ENCODE assay signal across 8 mouse cellular contexts in the genomic region with DNA sequence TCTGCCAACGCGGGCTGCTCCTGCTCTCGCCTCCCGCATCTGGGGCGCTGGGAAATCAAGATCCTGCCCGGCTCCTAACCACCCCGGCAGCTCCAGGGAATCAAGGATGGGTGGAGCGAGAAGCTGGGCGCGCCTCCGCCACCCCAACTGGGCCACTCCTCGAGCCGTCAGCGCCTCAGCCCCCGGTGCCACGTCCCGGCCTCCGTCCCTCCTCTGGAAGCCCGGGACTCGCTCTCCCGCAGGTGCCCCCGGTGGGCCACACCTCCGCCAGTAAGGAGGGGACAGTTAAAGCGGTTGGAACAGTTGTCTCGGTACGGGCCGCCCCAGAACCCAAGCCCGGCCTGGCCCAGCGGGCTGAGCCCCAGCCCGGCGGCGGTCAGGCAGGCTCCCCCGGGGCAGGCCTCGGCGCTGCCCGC. TPM values are rescaled to one million over a fixed set of nuclear protein-coding genes. Genes with fewer than 3 reads are reported as not detected.
DNase-seq lines count a peak whose midpoint lies in the region; ATAC-seq and TF ChIP-seq lines count a peak whose summit lies in the region.
"Had no signal": no experiment of that assay in that cellular context is flagged by ENCODE, and none has a peak within 500 bp of the region (broad histone marks: within the 10 kb centered on the region; RNA-seq: fewer than 3 reads in every experiment).

No protein-coding gene starts in this region.

- peaks cover 0 to 5% of the 10 kb centered on the region in 2 experiments; a peak in 1 of 4 replicates for H3K4me1 ChIP-seq in ES-E14 (ENCODE audit: control insufficient read depth in 2 of 2, insufficient read depth in 2 of 2, low read length in 2 of 2, poor library complexity in 1 of 2)
- H3K4me1 ChIP-seq in forebrain, embryonic 11.5 days (replicated peaks; ENCODE audit: control insufficient read depth, insufficient read depth, low read length): peaks cover 5% of the 10 kb centered on the region; the same call in 1 of the 2 replicates

- H3K27ac ChIP-seq in ES-E14 (ENCODE audit: insufficient read depth, low read depth, low read length, poor library complexity, severe bottlenecking): peak overlapping the region; percentile 82
- H3K27ac ChIP-seq in forebrain, embryonic 11.5 days (ENCODE audit: low read depth, low read length): peak overlapping the region; percentile 88
- H3K27ac ChIP-seq in left cerebral cortex, adult 2 months: peak overlapping the region; percentile 90
- H3K27ac ChIP-seq in macrophage: peak overlapping the region; percentile 66

- DNase-seq in ES-E14 (ENCODE audit: low read depth, low spot score): peak; percentile 33
- peak; percentile 92 for DNase-seq in adrenal gland, adult 2 months
- DNase-seq in forebrain, embryonic 11.5 days (ENCODE audit: low spot score): peak; percentile 79
- DNase-seq in heart, postnatal 10 days: peak; percentile 81 to 84
- peak; percentile 64 to 68 for DNase-seq in left cerebral cortex, adult 2 months (ENCODE audit: extremely low spot score in 1 of 2, low spot score in 2 of 2)
- DNase-seq in skeletal muscle tissue, adult 2 months (ENCODE audit: low read depth, low spot score): peak; percentile 70

- no peak for TF ChIP-seq CTCF in left cerebral cortex, adult 2 months (IDR thresholded peaks at IDR 0.05)

- in situ Hi-C loops in ES-E14 (cut with MboI; ENCODE audit: low sequenced_read_pairs in 2 of 2, unreplicated experiment in 2 of 2): no loop called here

- H3K36me3 ChIP-seq in ES-E14 (ENCODE audit: control insufficient read depth, insufficient read depth, low read length, poor library complexity, severe bottlenecking) (no peaks in the 10 kb centered on the region), macrophage (ENCODE audit: inconsistent target) (no peaks in the 10 kb centered on the region)
- no peaks in the 10 kb centered on the region for H3K36me3 ChIP-seq in forebrain, embryonic 11.5 days (ENCODE audit: control insufficient read depth, insufficient read depth, low read length)

- under 1% methylated on average over 35 of the region's 36 CpGs for WGBS in forebrain, embryonic 11.5 days
- WGBS in macrophage (ENCODE audit: missing documents): under 1% methylated on average over 36 of the region's 36 CpGs

- H3K9ac ChIP-seq in ES-E14 (ENCODE audit: insufficient read depth, low read depth, low read length, poor library complexity, severe bottlenecking): peak overlapping the region; percentile 90
- peak overlapping the region; percentile 87 for H3K9ac ChIP-seq in forebrain, embryonic 11.5 days (ENCODE audit: low read length)

- peak overlapping the region; percentile 91 for H3K4me3 ChIP-seq in ES-E14 (ENCODE audit: insufficient read depth in 1 of 2, low read depth in 1 of 2, low read length in 2 of 2, poor library complexity in 1 of 2, severe bottlenecking in 1 of 2)
- peak overlapping the region; percentile 92 for H3K4me3 ChIP-seq in forebrain, embryonic 11.5 days (ENCODE audit: low read depth, low read length)
- H3K4me3 ChIP-seq in left cerebral cortex, adult 2 months: peak overlapping the region; percentile 81
- H3K4me3 ChIP-seq in macrophage (ENCODE audit: inconsistent target): peak overlapping the region; percentile 84

- H3K79me2 ChIP-seq in macrophage (ENCODE audit: inconsistent target): peaks cover 50% of the 10 kb centered on the region

- no peaks in the 10 kb centered on the region for H3K27me3 ChIP-seq in forebrain, embryonic 11.5 days (ENCODE audit: control insufficient read depth, insufficient read depth, low read length)

- H3K4me2 ChIP-seq in forebrain, embryonic 11.5 days (ENCODE audit: low read depth, low read length, severe bottlenecking): peak overlapping the region; percentile 83

- no peak for ATAC-seq in forebrain, embryonic 11.5 days (replicated peaks; ENCODE audit: low FRiP score)

- H3K9me3 ChIP-seq in ES-E14 (ENCODE audit: control insufficient read depth, insufficient read depth, low read depth, low read length): no peaks in the 10 kb centered on the region
- no peaks in the 10 kb centered on the region for H3K9me3 ChIP-seq in forebrain, embryonic 11.5 days (ENCODE audit: control insufficient read depth, low read length)

- intact Hi-C loops in heart, postnatal 10 days (cut with DNase I): loop anchor here (2.0 kb wide), 1 partner anchor 20 kb away; no protein-coding TSS in a partner anchor
- intact Hi-C loops in left cerebral cortex, adult 2 months (cut with DNase I): loop anchor here (5.0 kb wide), 1 partner anchor 160 kb away; a partner anchor contains a TSS

TF ChIP-seq in ES-E14, 5 proteins besides CTCF, POLR2A, EP300 and RAD21:
- no peak for TF ChIP-seq CHD2 (IDR thresholded peaks at IDR 0.05; ENCODE audit: low read depth, low read length)
- TF ChIP-seq ZC3H11A (IDR thresholded peaks at IDR 0.05; ENCODE audit: borderline replicate concordance, low read depth, low read length): no peak
- TF ChIP-seq HCFC1 (IDR thresholded peaks at IDR 0.05; ENCODE audit: borderline replicate concordance, insufficient read depth, low read length): no peak
- no peak for TF ChIP-seq MAFK (IDR thresholded peaks at IDR 0.05; ENCODE audit: insufficient read depth, low read depth, low read length)
- no peak; the same call in 1 of the 2 replicates for TF ChIP-seq ZNF384 (IDR thresholded peaks at IDR 0.05; ENCODE audit: low read depth, low read length)

RNA-seq across cellular contexts. Expression of a gene that starts 19.2 kb away (rescaled TPM):
- 24.9 and 40.1 TPM in 2 replicates for total RNA-seq in ES-E14 (2012; rRNA removed)
- total RNA-seq in adrenal gland, adult 2 months (2021): 10 to 100 TPM; 60.6 to 98.0 TPM
- 156 and 186 TPM in 2 replicates for polyA plus RNA-seq in adrenal gland, adult 2 months (2012; rRNA removed)
- 46.9 and 51.2 TPM in 2 replicates for polyA plus RNA-seq in forebrain, embryonic 11.5 days (2014; fragmentation: Nextera tagmentation; extraction: Ambion mirVana)
- 10 to 100 TPM; 67.3 to 70.9 TPM for total RNA-seq in heart, postnatal 10 days (2021)
- 100 to 1,000 TPM; 108 to 115 TPM for total RNA-seq in left cerebral cortex, adult 2 months (2021)
- 100 to 1,000 TPM in 20 of 26 experiments, 10 to 100 TPM in 6; 82.6 to 322 (median 136) TPM for total RNA-seq in macrophage (2018; cell fraction: chromatin; rRNA removed)
- total RNA-seq in macrophage (2018; cell fraction: cytosol; rRNA removed): 100 to 1,000 TPM in 8 of 26 experiments, 10 to 100 TPM in 18; 56.9 to 134 (median 72.2) TPM
- 100 to 1,000 TPM in 15 of 26 experiments, 10 to 100 TPM in 11; 62.4 to 248 (median 110) TPM for total RNA-seq in macrophage (2018; cell fraction: nucleus; rRNA removed)
- 52.9 to 132 TPM (median 60.1 TPM) in 3 replicates for polyA plus RNA-seq in macrophage (2018)

RNA-seq across cellular contexts. Expression of a gene that starts 35.9 kb away (rescaled TPM):
- total RNA-seq in ES-E14 (2012; rRNA removed): 0.09 TPM in 1 of 2 replicates, not detected in the other
- under 1 TPM in 1 of 2 experiments, not detected in 1; 0.09 TPM for total RNA-seq in adrenal gland, adult 2 months (2021)
- polyA plus RNA-seq in adrenal gland, adult 2 months (2012; rRNA removed): 0.23 and 0.39 TPM in 2 replicates
- not detected in 2 replicates for polyA plus RNA-seq in forebrain, embryonic 11.5 days (2014; fragmentation: Nextera tagmentation; extraction: Ambion mirVana)
- under 1 TPM; 0.10 to 0.17 TPM for total RNA-seq in heart, postnatal 10 days (2021)
- not detected for total RNA-seq in left cerebral cortex, adult 2 months (2021)
- total RNA-seq in macrophage (2018; cell fraction: chromatin; rRNA removed): not detected
- not detected for total RNA-seq in macrophage (2018; cell fraction: cytosol; rRNA removed)
- not detected for total RNA-seq in macrophage (2018; cell fraction: nucleus; rRNA removed)
- not detected in 3 replicates for polyA plus RNA-seq in macrophage (2018)
- total RNA-seq: hematopoietic stem cell, adult 5-6 weeks had no signal

RNA-seq across cellular contexts. Expression of a gene that starts 48.9 kb away (rescaled TPM):
- 2,753 and 2,889 TPM in 2 replicates for total RNA-seq in ES-E14 (2012; rRNA removed)
- 1,000 to 10,000 TPM; 1,114 to 1,327 TPM for total RNA-seq in adrenal gland, adult 2 months (2021)
- 146 and 179 TPM in 2 replicates for polyA plus RNA-seq in adrenal gland, adult 2 months (2012; rRNA removed)
- polyA plus RNA-seq in forebrain, embryonic 11.5 days (2014; fragmentation: Nextera tagmentation; extraction: Ambion mirVana): 825 and 852 TPM in 2 replicates
- total RNA-seq in heart, postnatal 10 days (2021): 100 to 1,000 TPM; 777 to 828 TPM
- total RNA-seq in left cerebral cortex, adult 2 months (2021): 100 to 1,000 TPM; 727 to 749 TPM
- total RNA-seq in macrophage (2018; cell fraction: chromatin; rRNA removed): 100 to 1,000 TPM in 1 of 26 experiments, 10 to 100 TPM in 25; 26.0 to 302 (median 43.7) TPM
- total RNA-seq in macrophage (2018; cell fraction: cytosol; rRNA removed): 1,000 to 10,000 TPM in 18 of 26 experiments, 100 to 1,000 TPM in 8; 842 to 2,674 (median 1,214) TPM
- total RNA-seq in macrophage (2018; cell fraction: nucleus; rRNA removed): 100 to 1,000 TPM in 25 of 26 experiments, 10 to 100 TPM in 1; 73.4 to 245 (median 147) TPM
- polyA plus RNA-seq in macrophage (2018): 1,656 to 2,144 TPM (median 1,836 TPM) in 3 replicates

Comparison
In these comparisons a context has a peak if more than half of its experiments do, and no peak if none do; other contexts are left out.
1. DNase-seq: peak in every context shown above with its lines; median percentile 92 in adrenal gland, adult 2 months; 82 in heart, postnatal 10 days; 79 in forebrain, embryonic 11.5 days; 70 in skeletal muscle tissue, adult 2 months; 66 in left cerebral cortex, adult 2 months; 33 in ES-E14.